ENCODE assay signal across 31 mouse cellular contexts in genomic region chr19:29944935-29945334, GRCm38 (mm10). TPM values are rescaled to one million over a fixed set of nuclear protein-coding genes. Genes with fewer than 3 reads are reported as not detected.
"Had no signal": no experiment of that assay in that cellular context is flagged by ENCODE, and none has a peak within 500 bp of the region (broad histone marks: within the 10 kb centered on the region; RNA-seq: fewer than 3 reads in every experiment).

No protein-coding gene starts in this region.

RNA-seq across cellular contexts. Expression of gene Il33, which starts 20.0 kb away (rescaled TPM):
- total RNA-seq: common myeloid progenitor, adult 5-6 weeks; granulocyte monocyte progenitor cell, adult 5-6 weeks had no signal
- polyA plus RNA-seq: erythroblast, embryonic 14.5 days had no signal

RNA-seq across cellular contexts. Expression of gene Trpd52l3, which starts 58.7 kb away (rescaled TPM):
- total RNA-seq: common myeloid progenitor, adult 5-6 weeks; forebrain, postnatal 0 days; gastrocnemius, adult 18-20 months; gastrocnemius, adult 2 months; gastrocnemius, adult 8-10 months; gastrocnemius, postnatal 10 days; gastrocnemius, postnatal 14 days; gastrocnemius, postnatal 25 days; gastrocnemius, postnatal 36 days; gastrocnemius, postnatal 4 days; granulocyte monocyte progenitor cell, adult 5-6 weeks; heart, adult 18-20 months; heart, adult 2 months; heart, adult 8-10 months had no signal
- polyA plus RNA-seq: cortical plate, adult 2 months; embryonic facial prominence, embryonic 10.5 days; embryonic facial prominence, embryonic 11.5 days; embryonic facial prominence, embryonic 12.5 days; embryonic facial prominence, embryonic 13.5 days; embryonic facial prominence, embryonic 14.5 days; embryonic facial prominence, embryonic 15.5 days; erythroblast, embryonic 14.5 days; forebrain, embryonic 10.5 days; forebrain, embryonic 11.5 days; forebrain, embryonic 12.5 days; forebrain, embryonic 13.5 days; forebrain, embryonic 14.5 days; forebrain, embryonic 15.5 days; forebrain, embryonic 16.5 days; forebrain, postnatal 0 days; frontal cortex, adult 2 months; heart, adult 2 months; heart, embryonic 11.5 days had no signal
